Mouse (Mus musculus) bone marrow, adult 2 months (tissue): ENCODE measurements around the gene Ptcd1. TPM values are rescaled to one million over a fixed set of nuclear protein-coding genes. Genes with fewer than 3 reads are reported as not detected.
"Not testable (repeated sequence)": the region's sequence is repeated elsewhere in the genome, so short reads cannot be mapped to it uniquely, and the experiment has no call there.

Experiments
- H3K27ac ChIP-seq: fragments of 200-500 bp; 2 replicates; pipeline ENCODE4 v1.5.1; 2012; ENCODE audit warnings: low read depth, mild to moderate bottlenecking, control low read depth, inconsistent platforms, low read length; ENCODE audit not compliant: control insufficient read depth, poor library complexity, insufficient read depth
- H3K4me1 ChIP-seq: fragments of 200-500 bp; 2 replicates; pipeline ENCODE4 v1.6.1; 2011; ENCODE audit warnings: low read length; ENCODE audit not compliant: control insufficient read depth, insufficient read depth
- H3K4me3 ChIP-seq: fragments of 200-500 bp; replicated peaks from 2 replicates; pipeline ENCODE3; 2011; ENCODE audit warnings: mild to moderate bottlenecking, low read depth, low read length, control low read depth; ENCODE audit not compliant: control insufficient read depth
- CTCF ChIP-seq: fragments of 200-500 bp; IDR thresholded peaks from 2 replicates; pipeline ENCODE4 v1.5.1; 2011; ENCODE audit warnings: low read length, control low read depth; ENCODE audit not compliant: control insufficient read depth, insufficient read depth
- POLR2A ChIP-seq: fragments of 200-500 bp; IDR thresholded peaks from 2 replicates; pipeline ENCODE4 v1.6.1; 2011; ENCODE audit warnings: low read depth, mild to moderate bottlenecking, control low read depth, low read length, borderline replicate concordance; ENCODE audit not compliant: control insufficient read depth
- WGBS: fragments of 180-500 bp; shearing (Covaris S2); methylation state at CpG from one replicate; pipeline ENCODE4 v1.1.7; 2018; 5-methylcytosine and 5-hydroxymethylcytosine counted together
- polyA plus RNA-seq: library from polyadenylated mRNA; stranded (reverse); fragments of >200 nt; gene quantifications from 2 replicates; pipeline ENCODE4 v1.2.4, GENCODE M21; 2011; ENCODE audit warnings: low replicate concordance; ENCODE audit not compliant: missing spikeins, insufficient read depth, insufficient read length

Ptcd1 gene
- polyA plus RNA-seq, 1 experiment, result 10.9 TPM

- H3K4me1 ChIP-seq, result no peaks in the 10 kb centered on the region; the same call in 1 of the 2 replicates
- 2% methylated on average over 40 of the region's 40 CpGs for WGBS
- H3K4me3 ChIP-seq, result peak overlapping the region; percentile 99
- peak overlapping the region; percentile 99 for H3K27ac ChIP-seq
- TF ChIP-seq CTCF (no peak), POLR2A (peak; percentile 67; the same call in 1 of the 2 replicates)
Measured at GRCm38 (mm10) chr5:145114606-145115473, 52.1 kb downstream of the Ptcd1 start.

- TF ChIP-seq CTCF, result no peak
- TF ChIP-seq POLR2A, result peak; percentile 79; the same call in 1 of the 2 replicates
Measured at GRCm38 (mm10) chr5:145114071-145114605, 52.8 kb downstream of the Ptcd1 start, which contains the start of gene Arpc1b. Gene Arpc1b, plus strand, starts transcription at chr5:145114215.

GRCm38 (mm10) chr5:145113416-145113815, 53.5 kb downstream of the Ptcd1 start:
- Histone ChIP-seq H3K27ac (peak overlapping the region; percentile 39), H3K4me1 (no peaks in the 10 kb centered on the region; the same call in 1 of the 2 replicates), H3K4me3 (peak overlapping the region; percentile 99)
- TF ChIP-seq POLR2A, result no peak
- WGBS, result 5% methylated on average over 2 of the region's 2 CpGs

More at GRCm38 (mm10) chr5:145114071-145114605, 52.8 kb downstream of the Ptcd1 start, which contains the start of gene Arpc1b:
- Histone ChIP-seq H3K4me3 (peak within 1 kb of the TSS; percentile 99), H3K4me1 (no peaks in the 10 kb centered on the region; the same call in 1 of the 2 replicates), H3K27ac (peak within 1 kb of the TSS; percentile 99)
- WGBS, result under 1% methylated on average over 51 of the region's 53 CpGs

- no peak for TF ChIP-seq POLR2A
- TF ChIP-seq CTCF, result no peak
- 77% methylated on average over 8 of the region's 8 CpGs for WGBS
- no peaks in the 10 kb centered on the region; the same call in 1 of the 2 replicates for H3K4me1 ChIP-seq
Measured at GRCm38 (mm10) chr5:145112566-145112965, 54.3 kb downstream of the Ptcd1 start.

GRCm38 (mm10) chr5:145110401-145110800, 56.5 kb downstream of the Ptcd1 start:
- WGBS, result 85% methylated on average over 6 of the region's 6 CpGs
- Histone ChIP-seq H3K4me1 (no peaks in the 10 kb centered on the region), H3K4me3 (no peak overlapping the region), H3K27ac (no peak overlapping the region)
- TF ChIP-seq POLR2A (no peak), CTCF (no peak)

More at GRCm38 (mm10) chr5:145112566-145112965, 54.3 kb downstream of the Ptcd1 start:
- H3K4me3 ChIP-seq, result no peak overlapping the region
- no peak overlapping the region for H3K27ac ChIP-seq

GRCm38 (mm10) chr5:145105694-145106275, 61.1 kb downstream of the Ptcd1 start:
- Histone ChIP-seq H3K27ac (no peak overlapping the region), H3K4me3 (no peak overlapping the region), H3K4me1 (no peaks in the 10 kb centered on the region)
- WGBS, result 84% methylated on average over 9 of the region's 9 CpGs
- no peak for TF ChIP-seq CTCF
- no peak for TF ChIP-seq POLR2A

GRCm38 (mm10) chr5:145104328-145104727, 62.6 kb downstream of the Ptcd1 start:
- 95% methylated on average over 9 of the region's 9 CpGs for WGBS
- Histone ChIP-seq H3K27ac (no peak overlapping the region), H3K4me3 (no peak overlapping the region), H3K4me1 (no peaks in the 10 kb centered on the region)
- TF ChIP-seq POLR2A, result no peak
- no peak for TF ChIP-seq CTCF

- TF ChIP-seq POLR2A (no peak), CTCF (no peak)
- no peak overlapping the region for H3K4me3 ChIP-seq
- WGBS, result 39% methylated on average over 4 of the region's 4 CpGs
- H3K4me1 ChIP-seq, result no peaks in the 10 kb centered on the region
- no peak overlapping the region for H3K27ac ChIP-seq
Measured at GRCm38 (mm10) chr5:145102706-145103105, 64.2 kb downstream of the Ptcd1 start.

GRCm38 (mm10) chr5:145101451-145101850, 65.5 kb downstream of the Ptcd1 start:
- not testable (repeated sequence) for H3K4me3 ChIP-seq, H3K27ac ChIP-seq, H3K4me1 ChIP-seq
- WGBS, result 92% methylated on average over 11 of the region's 11 CpGs
